Mouse (Mus musculus) gastrocnemius, postnatal 36 days (tissue): ENCODE measurements at regions not wholly inside any gene's neighbourhood (a gene's known extent, or its start where the extent isn't known, plus 50 kb on each side); places are given as distances from the start of the nearest gene placed in this dataset.

Experiments
- DNase-seq, 2 experiments: peaks; one replicate each; pipeline ENCODE4 v3.0.0; 2022
- intact Hi-C: fragments of 180-260 bp; cut with DNase I; formaldehyde crosslinking; loops from one replicate; pipeline ENCODE4 v1.15.1; 2025

- DNase-seq = no peak
- intact Hi-C loops = no loop called here
Observed at GRCm38 (mm10) chr16:91156506-91156905, 61.6 kb upstream of the 4932438H23Rik start.

- DNase-seq = no peak
- intact Hi-C loops = loop anchor here (5.0 kb wide), 2 partner anchors 152 to 192 kb away; no protein-coding TSS in a partner anchor
Observed at GRCm38 (mm10) chr16:91160679-91161078, 64.6 kb upstream of the Olig2 start.

GRCm38 (mm10) chr16:91161616-91162015 lies 63.6 kb upstream of the Olig2 start:
- intact Hi-C loops = loop anchor here (5.0 kb wide), 2 partner anchors 151 to 191 kb away; no protein-coding TSS in a partner anchor

GRCm38 (mm10) chr16:91162381-91162780 lies 62.9 kb upstream of the Olig2 start:
- intact Hi-C loops = loop anchor here (5.0 kb wide), 2 partner anchors 150 to 190 kb away; no protein-coding TSS in a partner anchor
- DNase-seq = no peak

More at GRCm38 (mm10) chr16:91161616-91162015, 63.6 kb upstream of the Olig2 start:
- DNase-seq = no peak

GRCm38 (mm10) chr16:91165906-91166305 lies 59.4 kb upstream of the Olig2 start:
- DNase-seq = no peak
- intact Hi-C loops = no loop called here

- DNase-seq = no peak
- intact Hi-C loops = no loop called here
Observed at GRCm38 (mm10) chr16:91166866-91167265, 58.4 kb upstream of the Olig2 start.

- intact Hi-C loops = no loop called here
- no peak for DNase-seq
Observed at GRCm38 (mm10) chr16:91168398-91168797, 56.9 kb upstream of the Olig2 start.

- intact Hi-C loops = no loop called here
- no peak for DNase-seq
Observed at GRCm38 (mm10) chr16:91169829-91170228, 55.4 kb upstream of the Olig2 start.

GRCm38 (mm10) chr16:91171911-91172440 lies 53.3 kb upstream of the Olig2 start:
- intact Hi-C loops = no loop called here
- DNase-seq = no peak

GRCm38 (mm10) chr16:91172510-91172909 lies 52.7 kb upstream of the Olig2 start:
- intact Hi-C loops = no loop called here
- DNase-seq = no peak

GRCm38 (mm10) chr16:91173241-91173640 lies 52.0 kb upstream of the Olig2 start:
- no peak for DNase-seq
- intact Hi-C loops = no loop called here

- intact Hi-C loops = no loop called here
- no peak for DNase-seq
Observed at GRCm38 (mm10) chr16:91173870-91174278, 51.4 kb upstream of the Olig2 start.

- intact Hi-C loops = no loop called here
- DNase-seq = no peak
Observed at GRCm38 (mm10) chr16:91174401-91174800, 50.9 kb upstream of the Olig2 start.
